ENCODE assay signal across 21 mouse cellular contexts in the genomic region with DNA sequence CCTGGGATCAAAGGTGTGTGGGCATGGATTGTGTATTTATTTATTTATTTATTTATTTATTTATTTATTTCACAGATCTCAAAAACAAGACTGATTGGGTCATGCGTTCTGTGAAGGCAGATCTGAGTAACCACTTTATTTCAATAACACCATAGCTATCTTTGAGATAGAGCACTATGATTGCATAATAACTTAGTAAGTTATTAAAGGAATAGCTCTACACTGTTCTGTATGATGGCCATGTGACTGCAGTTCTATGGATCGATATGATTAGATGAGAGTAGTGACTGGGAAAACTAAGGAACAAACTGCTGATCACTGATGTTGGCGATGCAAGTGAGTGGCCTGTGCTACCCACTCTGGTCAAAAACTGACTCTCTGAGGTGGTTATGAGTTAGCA. TPM values are rescaled to one million over a fixed set of nuclear protein-coding genes. Genes with fewer than 3 reads are reported as not detected.
"Had no signal": no experiment of that assay in that cellular context is flagged by ENCODE, and none has a peak within 500 bp of the region (broad histone marks: within the 10 kb centered on the region; RNA-seq: fewer than 3 reads in every experiment).

No protein-coding gene starts in this region.

- H3K9ac ChIP-seq: neural tube, embryonic 15.5 days; stomach, embryonic 15.5 days had no signal

- DNase-seq: retina, postnatal 1 day; right cerebral cortex, adult 18-20 months; right cerebral cortex, postnatal 14 days; right cerebral cortex, postnatal 25 days; right cerebral cortex, postnatal 4 days; spleen, adult 18-20 months; thymus, adult 18-20 months; thymus, adult 2 months; thymus, postnatal 14 days; thymus, postnatal 25 days; thymus, postnatal 36 days; thymus, postnatal 4 days had no signal

- H3K9me3 ChIP-seq: neural tube, embryonic 15.5 days; stomach, embryonic 15.5 days had no signal

- H3K4me3 ChIP-seq: neural tube, embryonic 15.5 days; stomach, embryonic 15.5 days had no signal

- H3K4me2 ChIP-seq: neural tube, embryonic 15.5 days; stomach, embryonic 15.5 days had no signal

- H3K27ac ChIP-seq: neural tube, embryonic 15.5 days; stomach, embryonic 15.5 days; stomach, postnatal 0 days had no signal

- H3K36me3 ChIP-seq: neural tube, embryonic 15.5 days; stomach, embryonic 15.5 days had no signal

RNA-seq across cellular contexts. Expression of gene Dlx5, which starts 4.3 kb away (rescaled TPM):
- total RNA-seq: neutrophil, adult 5-6 weeks had no signal
- polyA plus RNA-seq: neural tube, embryonic 14.5 days; small intestine, adult 2 months; spleen, adult 2 months; urinary bladder, adult 2 months had no signal

RNA-seq across cellular contexts. Expression of gene Dlx6, which starts 23.1 kb away (rescaled TPM):
- total RNA-seq: neutrophil, adult 5-6 weeks had no signal
- polyA plus RNA-seq: neural tube, embryonic 14.5 days; neural tube, embryonic 15.5 days; small intestine, adult 2 months; spleen, adult 2 months; stomach, postnatal 0 days; thymus, adult 2 months; thymus, postnatal 0 days; urinary bladder, adult 2 months had no signal
